Mouse (Mus musculus): ENCODE results near the gene Tmem143. TPM values are rescaled to one million over a fixed set of nuclear protein-coding genes. Genes with fewer than 3 reads are reported as not detected.

Tmem143 gene
- polyA plus RNA-seq, 1 experiment from 2014 or later = 6.2 TPM

GRCm38 (mm10) chr7:45917004-45917704 lies 20.4 kb downstream of the Tmem143 start:
- ATAC-seq (ENCODE audit: low FRiP score) = peak; percentile 38; the same call in 1 of the 2 replicates
- Histone ChIP-seq H3K4me3 (peak overlapping the region; percentile 31), H3K9ac (peak overlapping the region; percentile 56), H3K9me3 (no peaks in the 10 kb centered on the region), H3K4me1 (replicated peaks) (peaks cover 22% of the 10 kb centered on the region), H3K27me3 (peaks cover 14% of the 10 kb centered on the region; the same call in 1 of the 2 replicates), H3K4me2 (peak overlapping the region; percentile 49), H3K27ac (peak overlapping the region; percentile 91), H3K36me3 (peaks cover 7% of the 10 kb centered on the region; the same call in 1 of the 2 replicates)
- 28% methylated on average over 13 of the region's 13 CpGs for WGBS

- ATAC-seq (ENCODE audit: low FRiP score) = no peak
- WGBS = 86% methylated on average over 15 of the region's 15 CpGs
- peaks cover 14% of the 10 kb centered on the region; the same call in 1 of the 2 replicates for H3K27me3 ChIP-seq
- H3K4me3 ChIP-seq = no peak overlapping the region
- peak overlapping the region; percentile 56; the same call in 1 of the 2 replicates for H3K9ac ChIP-seq
- no peak overlapping the region for H3K4me2 ChIP-seq
- H3K4me1 ChIP-seq (replicated peaks) = peaks cover 30% of the 10 kb centered on the region
- H3K36me3 ChIP-seq = peaks cover 3% of the 10 kb centered on the region; the same call in 1 of the 2 replicates
- peak overlapping the region; percentile 91; the same call in 1 of the 2 replicates for H3K27ac ChIP-seq
- H3K9me3 ChIP-seq = no peaks in the 10 kb centered on the region
Observed at GRCm38 (mm10) chr7:45917926-45918325, 21.2 kb downstream of the Tmem143 start.

- Histone ChIP-seq H3K4me3 (no peak overlapping the region), H3K9me3 (no peaks in the 10 kb centered on the region), H3K36me3 (no peaks in the 10 kb centered on the region), H3K27me3 (peaks cover 14% of the 10 kb centered on the region; the same call in 1 of the 2 replicates), H3K4me2 (no peak overlapping the region), H3K9ac (no peak overlapping the region), H3K4me1 (replicated peaks) (peaks cover 35% of the 10 kb centered on the region), H3K27ac (no peak overlapping the region)
- no peak for ATAC-seq (ENCODE audit: low FRiP score)
- WGBS = 67% methylated on average over 14 of the region's 14 CpGs
Observed at GRCm38 (mm10) chr7:45919083-45919671, 22.4 kb downstream of the Tmem143 start.

- H3K36me3 ChIP-seq = no peaks in the 10 kb centered on the region
- H3K27ac ChIP-seq = no peak overlapping the region
- no peaks in the 10 kb centered on the region for H3K9me3 ChIP-seq
- 84% methylated on average over 4 of the region's 4 CpGs for WGBS
- peak overlapping the region; percentile 32; the same call in 1 of the 2 replicates for H3K4me2 ChIP-seq
- no peak overlapping the region for H3K4me3 ChIP-seq
- no peak for ATAC-seq (ENCODE audit: low FRiP score)
- no peak overlapping the region for H3K9ac ChIP-seq
- H3K4me1 ChIP-seq (replicated peaks) = peaks cover 36% of the 10 kb centered on the region
- H3K27me3 ChIP-seq = peaks cover 14% of the 10 kb centered on the region; the same call in 1 of the 2 replicates
Observed at GRCm38 (mm10) chr7:45919761-45920160, 23.0 kb downstream of the Tmem143 start.

- 58% methylated on average over 9 of the region's 9 CpGs for WGBS
- Histone ChIP-seq H3K36me3 (no peaks in the 10 kb centered on the region), H3K27ac (no peak overlapping the region), H3K27me3 (peaks cover 14% of the 10 kb centered on the region; the same call in 1 of the 2 replicates), H3K4me2 (peak overlapping the region; percentile 32), H3K9ac (peak overlapping the region; percentile 35; the same call in 1 of the 2 replicates), H3K4me3 (peak overlapping the region; percentile 11), H3K4me1 (replicated peaks) (peaks cover 36% of the 10 kb centered on the region), H3K9me3 (no peaks in the 10 kb centered on the region)
- ATAC-seq (ENCODE audit: low FRiP score) = no peak
Observed at GRCm38 (mm10) chr7:45920583-45921241, 24.0 kb downstream of the Tmem143 start.

- no peaks in the 10 kb centered on the region for H3K9me3 ChIP-seq
- peak within 1 kb of the TSS; percentile 11 for H3K4me3 ChIP-seq
- peaks cover 16% of the 10 kb centered on the region; the same call in 1 of the 2 replicates for H3K27me3 ChIP-seq
- peak within 1 kb of the TSS; percentile 32 for H3K4me2 ChIP-seq
- peaks cover 31% of the 10 kb centered on the region for H3K4me1 ChIP-seq (replicated peaks)
- H3K36me3 ChIP-seq = no peaks in the 10 kb centered on the region
- no peak for ATAC-seq (ENCODE audit: low FRiP score)
- H3K27ac ChIP-seq = no peak within 1 kb of the TSS
- H3K9ac ChIP-seq = peak within 1 kb of the TSS; percentile 58; the same call in 1 of the 2 replicates
- WGBS = 59% methylated on average over 9 of the region's 9 CpGs
Observed at GRCm38 (mm10) chr7:45921242-45921621, 24.5 kb downstream of the Tmem143 start, which contains the start of gene Emp3. TSS of gene Emp3 (minus strand) at chr7:45921404.

- no peaks in the 10 kb centered on the region for H3K9me3 ChIP-seq
- H3K9ac ChIP-seq = peak overlapping the region; percentile 58
- WGBS = 92% methylated on average over 12 of the region's 12 CpGs
- H3K36me3 ChIP-seq = no peaks in the 10 kb centered on the region; the same call in 1 of the 2 replicates
- peaks cover 23% of the 10 kb centered on the region for H3K4me1 ChIP-seq (replicated peaks)
- peak overlapping the region; percentile 61 for H3K4me2 ChIP-seq
- no peak for ATAC-seq (ENCODE audit: low FRiP score)
- H3K27ac ChIP-seq = peak overlapping the region; percentile 86
- H3K4me3 ChIP-seq = no peak overlapping the region; the same call in 1 of the 2 replicates
- H3K27me3 ChIP-seq = peaks cover 23% of the 10 kb centered on the region
Observed at GRCm38 (mm10) chr7:45921950-45922600, 25.3 kb downstream of the Tmem143 start.

- H3K27ac ChIP-seq = peak overlapping the region; percentile 86
- H3K4me2 ChIP-seq = peak overlapping the region; percentile 61
- no peaks in the 10 kb centered on the region; the same call in 1 of the 2 replicates for H3K36me3 ChIP-seq
- WGBS = under 1% methylated on average over 37 of the region's 37 CpGs
- peaks cover 33% of the 10 kb centered on the region for H3K27me3 ChIP-seq
- peak; percentile 91 for ATAC-seq (ENCODE audit: low FRiP score)
- peaks cover 15% of the 10 kb centered on the region for H3K4me1 ChIP-seq (replicated peaks)
- peak overlapping the region; percentile 44 for H3K4me3 ChIP-seq
- H3K9ac ChIP-seq = peak overlapping the region; percentile 64
- no peaks in the 10 kb centered on the region for H3K9me3 ChIP-seq
Observed at GRCm38 (mm10) chr7:45922928-45923761, 26.4 kb downstream of the Tmem143 start.

GRCm38 (mm10) chr7:45923762-45924428 lies 27.2 kb downstream of the Tmem143 start, which contains the start of gene Ccdc114:
TSS of gene Ccdc114 (plus strand) at chr7:45924072.
- WGBS = 4% methylated on average over 24 of the region's 24 CpGs
- H3K9ac ChIP-seq = peak within 1 kb of the TSS; percentile 64
- ATAC-seq (ENCODE audit: low FRiP score) = peak; percentile 43
- H3K27me3 ChIP-seq = peaks cover 37% of the 10 kb centered on the region
- H3K36me3 ChIP-seq = no peaks in the 10 kb centered on the region; the same call in 1 of the 2 replicates
- H3K9me3 ChIP-seq = no peaks in the 10 kb centered on the region
- H3K4me3 ChIP-seq = peak within 1 kb of the TSS; percentile 44
- peak within 1 kb of the TSS; percentile 86 for H3K27ac ChIP-seq
- H3K4me1 ChIP-seq (replicated peaks) = peaks cover 15% of the 10 kb centered on the region
- H3K4me2 ChIP-seq = peak within 1 kb of the TSS; percentile 61

- Histone ChIP-seq H3K27ac (peak overlapping the region; percentile 86; the same call in 1 of the 2 replicates), H3K9ac (no peak overlapping the region; the same call in 1 of the 2 replicates), H3K4me2 (peak overlapping the region; percentile 61), H3K4me3 (peak overlapping the region; percentile 44; the same call in 1 of the 2 replicates), H3K36me3 (no peaks in the 10 kb centered on the region; the same call in 1 of the 2 replicates), H3K4me1 (replicated peaks) (peaks cover 18% of the 10 kb centered on the region), H3K27me3 (peaks cover 38% of the 10 kb centered on the region), H3K9me3 (no peaks in the 10 kb centered on the region)
- no peak for ATAC-seq (ENCODE audit: low FRiP score)
- WGBS = 13% methylated on average over 14 of the region's 14 CpGs
Observed at GRCm38 (mm10) chr7:45924429-45924816, 27.7 kb downstream of the Tmem143 start.

Measured in hindbrain, embryonic 13.5 days (tissue).